Mouse (Mus musculus): Measurements from ENCODE around the gene Pparg. TPM values are rescaled to one million over a fixed set of nuclear protein-coding genes. Genes with fewer than 3 reads are reported as not detected.

Pparg gene
- polyA plus RNA-seq, 1 experiment from 2014 or later = 2.5 TPM

Other genes starting within 250 kb of the Pparg start
- 1.4 and 2.1 TPM in 2 replicates for gene Syn2, start 226.0 kb upstream of the Pparg start, polyA plus RNA-seq (2015; fragmentation: Nextera tagmentation; extraction: Ambion mirVana)
- gene Gm17482, start 133.6 kb upstream of the Pparg start, polyA plus RNA-seq (2015; fragmentation: Nextera tagmentation; extraction: Ambion mirVana) = not detected in 2 replicates
- gene Timp4, start 108.7 kb upstream of the Pparg start, polyA plus RNA-seq (2015; fragmentation: Nextera tagmentation; extraction: Ambion mirVana) = 0.48 and 0.90 TPM in 2 replicates
- 16.8 and 18.9 TPM in 2 replicates for gene Tsen2, start 183.7 kb downstream of the Pparg start, polyA plus RNA-seq (2015; fragmentation: Nextera tagmentation; extraction: Ambion mirVana)
- 0.24 and 0.25 TPM in 2 replicates for gene Mkrn2os, start 231.6 kb downstream of the Pparg start, polyA plus RNA-seq (2015; fragmentation: Nextera tagmentation; extraction: Ambion mirVana)
- gene Mkrn2, start 241.0 kb downstream of the Pparg start, polyA plus RNA-seq (2015; fragmentation: Nextera tagmentation; extraction: Ambion mirVana) = 20.5 and 26.3 TPM in 2 replicates